Mouse (Mus musculus): ENCODE results near the gene Ksr1. TPM values are rescaled to one million over a fixed set of nuclear protein-coding genes. Genes with fewer than 3 reads are reported as not detected.

Ksr1 gene
- total RNA-seq, 2 experiments from 2014 or later, result 103 to 118 TPM

DNA sequence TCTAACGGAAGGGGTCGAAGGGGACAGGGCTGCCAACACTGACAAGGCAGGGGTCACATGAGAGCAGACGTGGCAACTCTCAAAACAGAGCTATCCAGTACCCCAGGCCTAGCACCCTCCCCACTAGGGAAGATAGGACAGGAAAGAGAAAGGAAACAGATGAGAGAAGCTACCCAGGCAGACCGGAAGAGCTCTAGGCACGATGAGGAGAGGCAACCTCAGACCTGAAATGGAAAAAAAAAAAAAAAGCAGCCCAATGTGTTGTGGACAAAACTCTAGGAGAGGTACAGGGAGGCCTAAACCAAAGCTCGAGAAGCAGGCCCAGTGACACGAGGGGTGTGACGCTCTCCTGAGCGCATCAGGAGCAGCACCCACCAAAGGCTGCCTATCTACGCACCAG lies 23.7 kb downstream of the Ksr1 start:
- DNase-seq, result no peak

DNA sequence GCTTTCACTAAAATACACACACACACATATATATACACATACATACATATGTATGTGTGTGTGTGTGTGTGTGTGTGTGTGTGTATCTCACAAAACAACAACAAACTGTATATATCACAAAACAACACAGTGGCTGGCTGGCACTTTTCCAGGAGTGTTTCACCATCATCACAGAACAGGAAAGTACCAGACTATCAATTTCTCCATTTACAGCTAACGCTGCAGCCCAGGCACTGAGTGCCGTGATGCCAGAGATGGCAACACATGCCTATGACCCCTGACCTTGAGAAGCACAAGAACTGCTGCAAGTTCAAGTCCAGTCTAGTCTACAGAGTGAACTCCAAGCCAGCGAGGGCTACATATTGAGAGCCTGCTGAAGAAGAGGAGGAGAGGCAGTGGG lies 26.1 kb downstream of the Ksr1 start:
- DNase-seq, result no peak

DNA sequence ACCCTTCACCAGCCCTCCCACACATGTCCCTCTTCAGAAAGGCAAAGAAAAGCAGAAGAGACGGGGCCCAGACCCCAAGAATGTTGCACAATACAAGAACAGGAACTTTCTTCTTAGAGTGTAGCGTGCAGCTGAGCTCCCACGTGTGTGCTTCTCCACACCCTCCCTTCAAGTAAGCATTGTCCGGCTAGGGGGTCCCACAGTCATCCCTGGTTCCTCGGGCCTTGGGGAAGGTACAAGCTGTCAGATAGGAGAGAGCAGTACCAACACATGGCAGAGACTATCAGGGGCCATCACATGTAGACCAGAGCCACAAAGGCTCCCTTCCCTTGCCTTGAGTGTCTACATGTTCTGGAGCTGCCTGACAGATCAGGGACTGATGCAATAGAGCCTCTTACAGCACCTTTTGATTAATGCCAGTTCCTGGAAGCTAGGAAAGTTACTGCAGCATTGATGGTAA lies 27.3 kb downstream of the Ksr1 start:
- no peak for DNase-seq

DNA sequence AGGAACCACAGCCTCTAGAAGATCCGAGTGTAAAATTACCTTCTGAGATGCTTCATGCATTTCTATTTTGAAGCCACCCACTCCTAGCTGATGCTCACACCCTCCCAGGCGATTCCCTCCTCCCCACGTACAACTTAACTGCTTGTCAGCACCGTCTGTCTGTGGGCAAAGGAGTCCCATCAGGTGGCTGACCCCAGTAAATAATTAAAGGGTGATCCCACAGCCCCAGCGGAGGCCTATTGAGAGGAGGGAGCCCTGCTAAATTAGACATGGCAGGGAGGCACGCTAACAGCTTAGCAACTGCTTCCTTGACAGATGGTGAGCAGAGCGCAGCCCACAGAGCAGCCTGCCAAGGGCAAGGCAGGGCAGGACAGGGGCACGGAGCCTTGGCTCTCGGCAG lies 29.5 kb downstream of the Ksr1 start:
- no peak for DNase-seq

DNA sequence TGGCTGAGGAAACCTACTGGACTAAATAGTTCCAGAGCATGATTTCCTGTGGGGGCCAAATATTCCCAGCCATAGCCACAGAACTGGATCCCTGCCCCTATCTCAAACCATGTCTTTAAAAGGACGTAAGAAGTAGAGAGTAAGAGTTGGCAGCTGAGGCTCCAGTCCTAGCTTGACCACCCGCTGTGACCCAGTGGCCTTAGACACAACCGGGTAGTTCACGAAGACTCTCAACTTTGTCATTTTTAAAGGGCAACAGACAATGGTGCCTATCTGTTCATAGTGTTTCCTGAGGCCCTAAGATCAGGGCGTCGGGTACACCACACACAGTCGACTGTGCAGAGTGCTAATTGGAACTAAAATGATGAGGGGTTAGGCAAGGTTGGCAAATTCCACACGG lies 30.5 kb downstream of the Ksr1 start:
- no peak for DNase-seq

DNA sequence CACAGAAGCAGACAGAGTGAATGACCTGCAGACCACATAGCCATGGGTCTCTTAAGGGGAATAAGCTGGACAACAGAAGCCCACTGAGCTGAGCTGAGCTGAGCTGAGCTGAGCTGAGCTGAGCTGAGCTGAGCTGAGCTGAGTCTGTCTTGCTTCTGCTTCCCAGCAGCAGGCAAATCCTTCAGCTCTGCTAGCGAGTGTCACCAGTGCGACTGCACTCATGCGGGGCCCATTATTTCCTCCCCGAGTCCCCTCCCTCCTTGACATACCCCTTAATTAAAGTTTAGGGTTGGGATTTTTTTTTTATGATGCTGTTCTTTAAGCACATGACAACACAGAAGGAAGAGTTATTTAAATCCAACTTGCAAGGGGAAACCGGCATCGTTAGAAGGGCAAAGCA lies 32.1 kb downstream of the Ksr1 start:
- DNase-seq, result no peak

DNA sequence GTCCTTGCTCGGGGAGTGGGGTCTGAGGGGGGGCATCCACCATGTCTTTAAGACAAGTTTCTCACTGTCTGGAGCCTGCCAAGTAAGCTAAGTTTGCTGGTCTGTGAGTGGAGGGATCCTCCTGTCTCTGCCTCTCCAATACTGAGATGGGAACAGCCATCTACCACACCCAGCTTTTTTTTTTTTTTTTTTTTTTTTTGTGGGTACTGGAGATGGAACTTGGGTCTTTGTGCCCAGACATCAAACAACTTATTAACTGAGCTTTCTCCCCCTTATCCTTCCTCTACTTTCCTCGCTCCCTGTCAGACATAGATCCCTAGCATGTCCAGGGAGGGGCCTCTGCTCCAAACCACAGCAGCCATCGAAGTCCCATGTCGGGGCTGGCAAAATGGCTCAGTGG lies 32.8 kb downstream of the Ksr1 start:
- DNase-seq, result no peak

DNA sequence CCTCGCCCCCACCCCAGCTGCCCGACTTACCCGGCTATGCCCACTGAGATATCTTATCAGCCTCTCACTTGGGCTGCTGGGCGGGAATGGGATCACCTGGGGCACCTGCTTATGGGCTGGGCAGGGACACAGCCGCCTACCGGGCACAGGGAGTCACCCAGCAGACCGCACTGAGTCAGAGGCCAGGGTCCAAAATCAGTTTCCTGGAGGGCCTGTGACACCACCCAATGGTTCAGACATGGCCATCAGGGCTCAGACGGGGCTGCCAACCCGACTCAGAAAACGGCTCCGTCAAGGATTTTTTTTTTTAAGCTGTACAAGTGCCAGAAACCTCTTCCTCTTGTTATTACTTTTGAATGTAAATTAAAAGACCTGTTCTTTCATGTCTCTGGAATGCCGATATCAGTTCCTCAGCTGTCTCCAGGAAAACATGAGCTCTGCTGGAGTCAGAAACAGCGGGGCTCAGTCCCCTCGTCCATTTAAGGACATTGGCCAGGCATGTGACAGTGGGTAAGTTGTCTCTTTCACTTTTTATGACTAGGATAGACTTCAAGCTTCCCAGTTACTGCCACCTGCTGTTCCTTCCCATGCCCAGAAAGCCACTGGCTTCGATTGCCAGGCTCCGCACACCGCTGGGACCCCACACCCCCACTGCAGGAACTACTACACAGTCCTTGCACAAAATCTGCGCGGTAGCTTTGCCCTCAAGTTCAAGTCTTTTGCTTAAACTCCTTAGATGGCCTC lies 33.5 kb downstream of the Ksr1 start:
- no peak for DNase-seq

DNA sequence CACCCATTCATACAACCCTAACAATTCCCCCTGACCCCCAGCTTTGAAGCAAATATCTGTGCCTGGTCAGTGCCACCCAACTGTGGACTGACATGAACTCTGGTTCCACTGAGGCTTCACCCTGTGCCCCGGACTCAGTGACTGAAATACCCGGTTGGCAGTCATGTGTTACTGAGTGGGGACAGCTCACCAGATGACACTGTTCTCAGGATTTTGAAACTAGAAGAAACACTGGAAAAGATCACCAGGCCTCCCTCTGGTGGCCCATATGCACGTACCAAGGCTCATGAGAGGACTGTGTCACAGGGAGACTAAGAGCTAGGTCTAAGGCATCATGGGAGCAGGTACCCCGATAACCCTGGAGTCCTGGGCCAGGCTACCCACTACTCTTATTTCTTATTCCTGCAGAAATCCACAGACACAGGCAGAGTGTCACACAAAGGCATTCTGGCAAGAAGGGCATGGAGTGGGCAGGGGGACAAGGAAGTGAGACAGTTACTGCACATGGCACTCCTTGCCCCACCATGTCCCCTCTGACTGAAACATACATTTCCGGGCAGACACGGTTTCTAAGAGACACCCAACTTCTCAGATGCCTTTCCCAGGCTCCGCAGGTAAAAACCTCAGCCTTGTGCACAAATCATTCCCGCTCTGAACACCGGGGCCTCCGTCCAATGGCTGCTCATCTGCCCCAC lies 34.2 kb downstream of the Ksr1 start:
- no peak for DNase-seq

DNA sequence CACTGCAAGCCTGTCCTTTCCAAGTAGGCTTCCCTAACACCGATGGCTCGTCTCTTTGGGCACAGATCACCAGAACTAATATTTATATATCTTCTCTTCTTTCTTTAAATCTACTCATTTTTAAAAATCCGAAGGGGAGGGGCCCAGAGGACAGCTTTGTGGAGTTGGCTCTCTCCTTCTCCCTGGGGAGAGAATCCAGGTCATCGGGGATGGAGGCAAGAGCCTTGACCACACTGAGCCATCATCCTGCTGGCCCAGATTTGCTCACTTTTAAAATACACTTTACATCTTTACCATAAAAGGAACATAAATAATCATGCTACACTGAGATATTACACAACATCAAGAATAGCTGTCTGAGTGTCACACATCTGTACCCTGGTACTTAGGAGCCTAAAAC lies 35.8 kb downstream of the Ksr1 start:
- no peak for DNase-seq

DNA sequence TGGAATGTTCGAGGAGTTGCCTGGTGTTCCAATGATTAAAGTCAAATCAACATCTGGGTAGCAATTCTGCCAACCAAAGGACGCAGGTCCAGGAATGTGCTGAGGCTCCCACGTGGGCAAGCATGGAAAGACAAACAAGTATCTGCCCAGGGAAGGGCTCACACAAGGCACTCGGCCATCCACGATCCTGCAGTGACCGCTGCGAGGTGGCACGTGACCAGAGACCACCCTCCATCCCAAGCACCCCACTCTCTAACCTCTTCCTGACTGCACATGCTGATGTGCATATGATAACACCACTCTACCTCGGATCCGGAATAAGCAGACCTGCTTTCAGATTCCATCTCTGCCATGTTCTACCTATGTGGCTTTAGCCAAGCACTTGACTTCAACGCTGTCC lies 38.3 kb downstream of the Ksr1 start:
- DNase-seq, result no peak

DNA sequence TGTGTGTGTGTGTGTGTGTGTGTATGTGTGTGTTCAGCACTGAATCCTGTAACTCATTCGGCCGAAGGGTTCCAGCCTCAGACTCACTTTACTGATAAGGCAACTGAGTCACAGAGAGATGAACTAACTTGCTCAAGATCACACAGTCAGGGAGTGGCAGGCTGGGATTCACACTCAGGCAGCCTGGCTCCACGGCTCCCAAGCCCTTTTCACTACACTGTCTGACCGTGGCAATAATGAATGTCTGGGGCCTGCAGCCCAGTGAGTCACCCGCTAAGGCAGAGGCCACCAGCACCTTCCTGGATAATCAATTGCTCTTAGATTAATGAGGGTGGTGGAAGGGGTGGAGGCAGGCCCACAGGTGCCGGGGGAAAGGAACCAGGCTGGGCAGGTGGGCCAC lies 41.2 kb downstream of the Ksr1 start:
- no peak for DNase-seq

DNA sequence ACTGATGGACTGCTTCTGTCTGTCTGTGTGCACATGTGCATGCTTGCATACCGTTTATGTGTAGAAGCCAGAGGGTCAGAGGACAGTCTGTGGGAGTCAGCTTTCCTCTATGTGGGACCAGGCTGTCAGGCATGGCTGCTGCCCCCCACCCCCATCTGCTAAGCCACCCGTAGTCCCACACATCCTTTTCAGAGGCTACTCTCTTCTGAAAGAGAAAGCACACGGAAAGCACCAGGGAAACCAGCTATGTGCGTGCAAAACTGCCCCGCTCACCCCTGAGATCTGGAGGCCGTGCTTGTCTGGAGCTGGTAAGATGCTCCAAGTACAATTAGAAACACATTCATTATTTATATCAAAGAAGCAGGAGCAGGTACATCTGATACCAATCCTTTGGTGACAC lies 41.7 kb downstream of the Ksr1 start:
- no peak for DNase-seq

DNA sequence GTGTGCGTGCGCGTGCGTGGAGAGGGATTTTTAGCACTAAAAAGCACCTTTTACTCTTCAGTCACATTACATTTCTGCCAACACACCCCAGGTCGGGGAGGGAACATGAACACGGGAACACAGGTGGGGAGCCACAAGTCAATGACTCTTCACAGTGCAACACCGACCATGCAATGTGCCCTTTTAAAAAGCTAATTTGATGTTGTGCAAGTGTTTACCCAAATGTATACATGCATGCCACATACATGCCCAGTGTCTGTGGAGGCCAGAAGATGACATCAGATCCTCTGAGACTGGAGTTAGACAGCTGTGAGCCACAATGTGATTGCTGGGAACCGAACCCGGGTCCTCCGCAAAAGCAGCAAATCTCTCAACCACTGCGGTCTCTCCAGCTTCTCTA lies 42.1 kb downstream of the Ksr1 start:
- DNase-seq, result no peak

DNA sequence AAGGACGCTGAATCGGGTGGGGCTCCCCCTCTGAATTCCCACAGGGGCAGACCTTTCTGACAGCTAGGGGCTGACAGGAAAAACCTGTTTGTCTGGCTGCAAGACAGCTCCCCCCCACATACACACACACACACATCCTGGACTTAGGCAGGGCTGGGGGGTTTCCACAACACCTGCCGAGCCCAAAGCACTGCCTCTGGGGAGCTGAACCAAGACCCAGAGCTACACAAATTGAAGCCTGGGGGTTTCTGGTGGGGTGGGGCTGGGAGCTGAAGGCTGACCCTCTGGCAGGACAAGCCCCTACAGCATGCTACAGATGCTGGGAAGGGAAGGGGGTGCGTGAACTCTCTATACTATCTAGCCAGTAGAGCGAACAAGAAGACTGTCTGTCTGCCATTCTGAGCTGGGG lies 42.7 kb downstream of the Ksr1 start:
- no peak for DNase-seq

DNA sequence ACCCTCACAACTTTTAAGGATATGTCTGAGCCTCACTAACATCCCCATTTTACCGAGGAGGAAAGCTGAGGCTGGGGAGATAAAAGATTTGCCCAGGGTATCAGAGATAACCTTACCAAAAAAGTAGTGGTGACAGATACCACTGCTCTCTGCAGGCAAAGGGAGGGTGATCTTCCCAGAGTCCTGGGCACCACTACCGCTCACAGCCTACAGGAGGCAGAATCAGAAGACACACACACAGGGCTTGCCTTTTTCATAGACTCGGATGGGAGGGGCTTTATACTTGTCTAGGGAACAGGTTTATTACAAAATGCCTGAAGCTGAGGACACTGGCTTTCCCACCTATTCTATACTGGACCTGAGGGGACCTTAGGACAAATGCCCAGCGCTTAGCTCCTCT lies 43.9 kb downstream of the Ksr1 start:
- DNase-seq, result no peak

DNA sequence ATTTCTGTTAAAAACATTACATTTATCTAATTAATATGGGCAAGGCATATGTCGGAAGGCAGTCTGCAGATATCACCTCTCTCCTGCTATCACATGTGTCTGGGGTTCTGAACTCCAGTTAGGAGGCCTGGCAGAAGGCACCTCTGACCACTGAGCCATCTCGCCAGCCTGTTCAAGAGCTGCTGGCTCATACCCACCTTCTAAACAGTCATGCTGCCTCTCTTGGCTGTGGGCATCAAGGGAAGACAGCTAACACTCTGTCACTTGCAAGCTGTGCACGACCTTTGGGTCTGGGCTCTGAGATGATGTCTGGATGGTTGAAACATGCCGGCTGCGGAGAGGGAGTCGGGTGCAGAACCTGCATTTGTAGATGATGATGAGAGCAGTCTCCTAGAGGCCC lies 44.6 kb downstream of the Ksr1 start:
- DNase-seq, result no peak

DNA sequence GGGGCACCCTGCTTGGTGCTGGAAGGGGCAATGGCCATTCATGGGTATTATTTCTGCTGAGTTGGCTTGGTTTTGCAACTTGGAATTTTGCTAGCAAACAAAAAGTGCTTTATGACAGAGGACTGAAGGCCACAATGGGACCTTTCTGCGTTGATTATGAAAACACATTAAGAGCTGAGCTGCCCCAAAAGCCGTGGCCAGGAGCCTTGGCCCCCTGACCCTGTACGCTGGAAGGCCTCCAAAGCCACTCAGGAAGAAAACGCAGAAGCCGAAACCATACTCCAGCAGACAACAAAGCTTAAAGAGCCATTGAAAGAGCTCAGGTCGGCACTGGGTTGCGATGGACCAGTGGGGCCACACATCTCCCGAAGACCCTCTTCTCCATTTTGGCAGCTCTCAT lies 47.2 kb downstream of the Ksr1 start:
- no peak for DNase-seq

DNA sequence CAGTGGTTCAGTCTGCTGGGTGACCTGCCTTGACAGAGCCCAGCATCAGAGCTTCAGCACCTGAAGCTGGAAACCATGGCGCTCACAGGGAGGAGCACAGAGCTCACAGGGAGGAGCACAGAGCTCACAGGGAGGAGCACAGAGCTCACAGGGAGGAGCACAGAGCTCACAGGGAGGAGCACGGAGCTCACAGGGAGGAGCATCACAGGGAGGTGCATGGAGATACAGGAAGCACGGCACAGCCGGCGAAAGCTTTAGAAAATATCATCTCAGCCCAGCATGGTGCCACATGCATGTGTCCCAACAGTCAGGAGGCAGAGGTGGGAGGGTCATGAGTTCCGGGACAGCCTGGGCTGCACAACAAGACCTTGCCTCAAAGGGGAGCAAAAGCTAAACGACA lies 48.5 kb downstream of the Ksr1 start:
- DNase-seq, result no peak

DNA sequence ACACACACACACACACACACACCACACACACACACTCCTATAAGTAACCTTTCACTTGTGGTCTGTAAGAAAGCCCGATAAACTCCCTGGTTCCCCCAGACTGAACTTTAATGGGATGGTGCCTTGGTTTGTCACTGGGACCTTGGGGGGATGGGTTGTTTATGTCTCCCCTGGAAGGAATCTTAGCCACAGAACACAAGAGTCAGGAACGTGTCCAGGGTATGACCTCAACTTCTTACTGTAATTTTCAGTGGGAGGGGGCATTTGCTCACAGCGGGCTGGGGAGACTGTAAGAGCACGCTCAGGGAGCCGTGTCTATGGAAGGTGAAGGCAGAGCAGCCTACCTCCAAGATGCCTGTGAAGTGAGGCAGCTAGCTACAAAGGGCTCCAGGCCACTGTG lies 49.5 kb downstream of the Ksr1 start:
- DNase-seq, result no peak

DNA sequence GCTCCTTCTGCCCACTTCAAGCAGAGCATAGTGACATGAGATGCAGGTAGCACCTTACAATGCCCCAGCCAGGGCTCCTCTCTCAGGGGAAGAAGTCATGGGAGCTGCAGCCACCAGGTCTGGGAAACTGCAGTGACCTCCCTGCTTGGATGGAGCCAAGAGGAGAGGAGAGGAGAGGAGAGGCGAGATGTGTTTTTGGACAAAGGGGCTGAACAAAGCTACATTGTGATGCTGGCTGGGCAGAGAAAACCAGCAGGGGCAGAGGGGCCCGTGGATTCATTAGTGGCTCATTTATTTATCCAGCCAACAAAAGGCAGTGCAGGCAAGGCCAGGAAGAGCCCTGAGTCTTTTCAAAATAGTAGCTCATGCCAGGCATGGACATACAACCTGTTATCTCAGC lies 50.5 kb downstream of the Ksr1 start:
- no peak for DNase-seq

DNA sequence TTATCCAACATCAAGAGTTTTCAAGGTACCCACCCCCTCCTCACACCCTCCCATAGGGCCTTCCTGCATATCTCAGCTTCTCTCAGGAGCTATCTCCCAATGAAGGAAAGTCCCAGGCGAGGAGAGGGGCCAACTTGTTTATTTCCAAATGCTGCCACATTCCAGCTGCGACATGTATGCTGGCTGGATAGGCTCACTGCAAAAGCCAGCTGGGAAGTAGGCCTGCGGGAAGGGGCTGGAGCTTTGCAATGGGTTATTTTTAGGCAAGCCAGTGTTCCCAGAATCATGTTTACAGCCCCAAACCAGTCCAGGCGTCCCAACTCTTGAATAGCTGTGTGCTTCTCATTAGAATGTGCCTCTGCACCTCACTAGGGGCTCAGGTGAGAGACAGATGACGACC lies 51.5 kb downstream of the Ksr1 start:
- peak; percentile 38 for DNase-seq

DNA sequence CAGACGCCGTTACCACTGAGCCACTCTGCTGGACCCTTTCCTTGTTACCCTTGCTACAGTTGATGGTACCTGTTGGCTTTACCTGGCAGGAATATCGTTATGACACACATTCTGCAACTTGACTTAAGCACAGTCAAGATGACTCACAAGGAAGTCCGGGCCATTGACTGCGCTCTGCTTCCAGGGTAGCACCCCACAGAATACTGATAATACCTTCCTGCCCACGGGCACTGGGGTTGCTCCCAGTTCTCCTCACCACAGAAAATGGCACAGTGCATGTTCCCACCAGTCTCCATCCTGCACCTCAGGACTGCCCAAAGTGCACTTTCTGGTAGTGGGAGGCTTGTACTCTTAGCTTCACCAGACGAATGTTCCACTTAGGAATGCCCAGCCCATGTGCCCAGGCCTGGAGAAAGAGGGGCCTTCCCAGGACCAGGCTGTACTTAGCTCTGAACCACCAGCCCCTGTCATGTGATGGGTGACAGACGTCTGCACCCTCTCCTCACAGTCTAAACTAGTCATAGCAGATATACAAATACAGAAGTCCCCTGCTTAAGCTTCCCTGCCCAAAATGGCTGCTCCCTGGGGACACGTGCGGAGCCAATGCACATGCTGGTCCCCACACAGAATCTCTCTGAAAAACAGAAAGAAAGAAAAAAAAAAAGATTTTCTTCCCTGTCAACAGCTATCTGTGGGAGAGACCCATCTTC lies 52.1 kb downstream of the Ksr1 start:
- DNase-seq, result no peak
